Mouse (Mus musculus): Measurements from ENCODE around the gene Spag6l.
"Not testable (repeated sequence)": the region's sequence is repeated elsewhere in the genome, so short reads cannot be mapped to it uniquely, and the experiment has no call there.

Spag6l gene

GRCm38 (mm10) chr16:16828757-16829615 is at the start of gene Spag6l:
TSS of gene Spag6l (minus strand) at chr16:16829456.
- DNase-seq (ENCODE audit: low spot score), result peak; percentile 6

DNA sequence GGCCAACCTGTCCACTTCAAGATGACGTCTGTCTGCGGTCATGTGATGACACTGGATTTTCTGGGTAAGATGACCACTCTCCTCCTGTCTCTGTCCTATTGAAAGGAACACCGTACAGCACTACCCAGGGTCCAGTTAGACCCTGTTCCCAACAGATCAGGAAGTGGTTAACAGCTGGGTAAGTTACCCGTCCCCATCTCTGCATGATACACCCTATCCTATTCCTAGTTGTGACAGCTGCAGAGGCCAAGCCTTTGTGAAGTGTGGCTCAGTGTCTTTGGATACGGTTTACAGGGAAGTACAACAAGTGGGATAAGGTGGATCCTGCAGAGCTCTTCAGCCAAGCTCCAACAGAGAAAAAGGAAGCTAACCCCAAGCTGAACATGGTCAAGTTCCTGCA is 49.8 kb upstream of the Spag6l start:
- DNase-seq (ENCODE audit: low spot score), result no peak

DNA sequence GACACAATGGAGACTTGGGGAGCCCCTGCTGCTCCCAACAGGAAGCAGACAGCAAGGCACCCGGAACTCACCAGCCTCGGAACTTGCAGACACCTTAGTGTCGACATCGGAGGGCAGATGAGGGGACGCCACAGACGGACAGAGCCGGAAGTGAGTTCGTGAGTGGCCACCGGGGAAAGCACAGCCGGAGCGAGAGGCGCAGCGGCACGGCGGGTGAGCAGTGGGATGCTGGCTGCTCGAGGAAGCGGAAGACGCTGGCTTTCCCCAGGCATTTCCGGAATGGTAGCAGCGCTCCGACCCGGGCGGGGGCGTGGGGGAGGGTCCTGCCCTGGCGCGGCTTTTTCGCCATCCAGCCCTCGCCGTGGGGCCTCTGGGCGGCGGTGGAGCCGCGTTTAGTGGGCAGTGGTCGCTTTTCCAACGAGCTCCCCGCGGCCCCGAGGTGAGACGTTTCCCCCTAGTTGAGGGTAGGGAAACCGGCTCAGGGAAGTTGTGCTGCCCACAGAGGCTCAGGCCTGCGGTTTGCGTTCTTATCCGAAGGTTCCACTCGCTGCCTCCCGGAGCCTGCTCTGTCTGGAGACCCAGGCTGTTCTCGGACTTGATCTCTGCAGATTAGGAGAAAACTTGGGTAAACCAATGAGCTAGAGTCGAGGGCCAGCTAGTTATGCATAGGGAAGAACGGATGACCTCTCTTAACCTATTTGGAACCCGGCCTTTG is 41.5 kb upstream of the Spag6l start, which contains the start of the genes Top3b and Vpreb1:
TSS of gene Top3b (plus strand) at position 120 of the 715 bp plus-strand sequence.
TSS of gene Vpreb1 (minus strand) at position 227 of the 715 bp plus-strand sequence.
- DNase-seq (ENCODE audit: low spot score), result peak; percentile 79

- DNase-seq (ENCODE audit: low spot score), result no peak
These were observed 41.0 kb upstream of the Spag6l start for GRCm38 (mm10) chr16:16870241-16870616.

DNA sequence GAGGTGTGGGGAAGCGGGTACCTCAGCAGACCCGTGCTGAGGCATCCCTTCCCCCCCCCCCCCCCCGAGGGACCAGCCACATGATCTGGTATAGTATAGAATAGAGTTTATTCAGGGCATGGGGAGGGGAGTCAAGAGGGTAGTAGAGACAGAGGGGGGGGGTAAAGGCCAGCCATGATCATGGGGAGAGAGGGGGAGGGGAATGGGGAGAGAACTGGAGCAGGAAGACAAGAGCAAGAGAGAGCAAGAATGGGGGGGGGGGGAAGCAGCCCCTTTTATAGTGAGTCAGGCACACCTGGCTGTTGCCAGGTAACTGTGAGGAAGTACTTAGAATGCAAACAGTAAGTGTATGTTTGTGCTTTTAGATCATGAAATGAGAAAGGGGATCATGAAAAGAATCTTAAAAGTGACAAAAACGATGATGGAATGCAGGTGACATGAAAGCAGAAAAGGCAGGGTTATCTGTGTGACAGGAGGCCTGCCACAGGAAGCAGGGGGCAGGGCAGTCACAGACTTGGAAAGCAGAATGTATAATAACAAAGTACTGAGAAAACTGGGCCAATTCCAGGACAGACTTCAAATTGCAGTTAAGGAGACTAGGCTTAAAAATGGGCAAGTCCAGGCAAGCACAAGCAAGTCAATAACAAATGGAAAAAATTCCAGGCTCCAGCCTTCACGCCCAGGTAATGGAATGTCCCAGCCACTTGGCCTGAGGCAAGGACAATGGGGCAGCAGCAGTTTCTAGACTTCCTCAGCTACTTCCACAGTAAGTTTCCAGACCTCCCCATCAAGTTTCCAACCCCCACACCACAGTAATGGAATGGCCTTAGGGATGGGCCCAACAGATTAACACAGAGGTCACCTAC is 36.7 kb upstream of the Spag6l start:
- DNase-seq (ENCODE audit: low spot score), result no peak

DNA sequence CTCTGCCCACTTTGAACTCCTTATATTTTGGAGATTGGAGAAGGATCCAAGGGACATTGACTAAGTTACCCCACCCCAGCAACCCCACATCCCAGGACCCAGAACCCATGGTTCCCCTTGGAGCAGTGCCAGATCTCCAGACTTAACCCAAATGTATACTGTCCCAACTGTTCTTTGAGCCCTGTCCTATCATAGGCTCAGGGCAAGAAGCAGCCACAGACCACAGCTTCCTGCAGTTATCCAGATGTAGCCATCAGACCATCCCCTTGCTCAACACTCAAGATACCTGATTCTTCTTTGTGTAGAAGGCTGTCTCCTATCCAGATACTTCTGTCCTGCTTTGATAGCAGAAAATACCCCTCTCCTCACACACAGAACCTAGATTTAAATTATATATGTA is 36.0 kb upstream of the Spag6l start:
- no peak for DNase-seq (ENCODE audit: low spot score)

GRCm38 (mm10) chr16:16863978-16864377 is 34.7 kb upstream of the Spag6l start, which contains the start of gene Igll1:
TSS of gene Igll1 (minus strand) at chr16:16863985.
- DNase-seq (ENCODE audit: low spot score), result no peak

- no peak for DNase-seq (ENCODE audit: low spot score)
These were observed 33.0 kb upstream of the Spag6l start for GRCm38 (mm10) chr16:16862288-16862687.

DNA sequence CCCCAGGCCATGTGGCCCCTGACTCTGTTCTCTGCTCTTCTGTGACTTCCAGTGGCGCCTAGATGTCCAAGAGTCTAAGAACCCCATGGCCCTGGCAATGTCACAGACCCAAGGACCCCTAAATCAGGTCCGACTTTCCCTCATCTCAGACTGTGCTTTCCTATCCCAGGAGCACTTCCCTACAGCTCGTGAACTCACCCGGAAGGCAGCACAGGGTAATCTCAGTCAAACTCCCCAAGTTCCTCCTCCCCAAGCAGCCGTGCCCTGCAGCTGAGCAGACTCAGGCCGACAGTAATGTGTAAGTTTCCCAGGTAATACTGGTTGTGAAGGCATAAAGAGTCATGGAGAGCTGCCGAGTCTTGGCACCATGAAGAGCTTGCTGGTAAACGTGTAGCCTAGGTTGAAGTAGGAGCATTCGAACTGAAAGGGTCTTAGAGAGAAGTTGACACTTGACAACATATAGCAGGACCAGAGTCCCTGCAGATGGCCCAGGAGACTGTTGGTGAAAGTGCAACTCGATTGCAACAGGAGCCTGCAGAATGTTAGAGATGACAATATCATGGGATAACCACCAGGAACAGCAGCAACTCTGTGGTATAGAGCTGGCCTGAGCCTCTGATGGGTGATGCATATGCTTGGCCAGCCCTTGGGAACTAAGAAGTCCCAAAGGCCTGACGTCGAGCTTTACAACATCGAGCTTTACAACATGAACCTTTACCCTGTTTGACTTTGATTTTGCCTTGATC is 27.6 kb upstream of the Spag6l start:
- no peak for DNase-seq (ENCODE audit: low spot score)

- DNase-seq (ENCODE audit: low spot score), result not testable (repeated sequence)
These were observed 26.8 kb upstream of the Spag6l start for GRCm38 (mm10) chr16:16856054-16856453.

GRCm38 (mm10) chr16:16855541-16855940 is 26.3 kb upstream of the Spag6l start:
- no peak for DNase-seq (ENCODE audit: low spot score)

DNA sequence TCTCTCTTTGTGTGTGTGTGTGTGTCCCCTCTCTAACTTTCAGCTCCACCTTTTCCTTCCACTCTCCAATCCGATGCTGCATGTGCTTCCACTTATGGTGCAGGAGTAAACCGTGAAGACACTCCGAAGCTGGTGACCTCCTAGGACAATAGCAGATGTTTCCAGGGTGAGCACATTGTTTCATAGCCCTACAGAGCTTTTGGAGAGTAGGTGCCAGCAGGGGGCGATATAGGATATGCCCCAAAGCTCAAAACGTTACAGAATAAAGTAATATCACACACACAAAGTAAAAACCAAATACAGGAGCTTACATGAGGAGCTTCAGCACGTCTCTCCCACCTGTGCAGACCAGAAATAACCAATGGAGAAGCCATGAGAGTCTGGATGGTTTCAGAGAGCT is 25.6 kb upstream of the Spag6l start:
- DNase-seq (ENCODE audit: low spot score), result peak; percentile 23

- DNase-seq (ENCODE audit: low spot score), result no peak
These were observed 23.2 kb upstream of the Spag6l start for GRCm38 (mm10) chr16:16852411-16852810.

DNA sequence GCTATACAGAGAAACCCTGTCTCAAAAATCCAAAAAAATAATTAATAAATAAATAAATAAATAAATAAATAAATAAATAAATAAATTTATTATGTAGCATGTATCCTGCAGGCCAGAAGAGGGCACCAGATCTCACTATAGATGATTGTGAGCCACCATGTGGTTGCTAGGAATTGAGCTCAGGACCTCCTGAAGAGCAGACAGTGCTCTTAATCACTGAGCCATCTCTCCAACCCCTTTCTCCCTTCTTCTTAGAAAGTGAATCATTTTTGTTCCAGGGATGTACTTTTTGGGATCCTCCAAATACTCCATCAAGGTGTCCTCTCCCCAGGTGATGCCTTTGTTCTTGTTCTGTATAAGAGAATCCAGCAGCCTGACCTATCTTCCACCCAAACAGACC is 19.9 kb upstream of the Spag6l start:
- DNase-seq (ENCODE audit: low spot score), result no peak

DNA sequence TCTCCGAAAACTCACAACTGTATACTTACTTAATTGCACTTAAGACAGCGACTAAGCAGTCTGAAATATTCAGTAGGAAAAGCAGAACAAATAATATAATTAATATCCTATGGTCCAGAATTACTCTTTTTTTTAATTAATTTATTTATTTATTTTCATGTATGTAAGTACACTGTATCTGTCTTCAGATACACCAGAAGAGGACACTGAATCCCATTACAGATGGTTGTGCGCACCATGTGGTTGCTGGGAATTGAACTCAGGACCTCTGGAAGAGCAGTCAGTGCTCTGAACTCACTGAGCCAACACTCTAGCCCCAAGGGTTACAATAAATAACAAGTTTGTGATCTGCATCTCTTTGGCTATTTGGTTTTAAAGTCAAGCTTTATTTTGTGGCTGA is 415 bp upstream of the Spag6l start:
- no peak for DNase-seq (ENCODE audit: low spot score)

DNA sequence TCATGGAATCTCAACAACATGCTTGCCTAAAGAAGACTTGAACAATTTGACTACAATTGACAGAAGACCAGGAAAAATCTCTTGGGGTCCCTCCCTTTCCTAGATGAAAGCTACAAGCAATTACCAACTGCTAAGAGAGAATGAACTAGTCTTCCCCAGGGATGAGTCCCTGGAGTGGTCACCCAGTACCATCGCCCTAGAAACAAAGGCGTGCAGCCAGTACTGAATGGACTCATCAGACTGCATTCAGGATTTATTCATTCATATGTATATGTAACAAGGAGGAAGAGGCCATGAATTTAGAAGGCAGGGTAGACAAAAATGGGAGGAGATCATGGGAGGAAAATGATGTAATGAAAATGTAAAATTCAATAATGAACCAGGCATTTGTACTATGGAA is 3.0 kb downstream of the Spag6l start:
- DNase-seq (ENCODE audit: low spot score), result no peak

DNA sequence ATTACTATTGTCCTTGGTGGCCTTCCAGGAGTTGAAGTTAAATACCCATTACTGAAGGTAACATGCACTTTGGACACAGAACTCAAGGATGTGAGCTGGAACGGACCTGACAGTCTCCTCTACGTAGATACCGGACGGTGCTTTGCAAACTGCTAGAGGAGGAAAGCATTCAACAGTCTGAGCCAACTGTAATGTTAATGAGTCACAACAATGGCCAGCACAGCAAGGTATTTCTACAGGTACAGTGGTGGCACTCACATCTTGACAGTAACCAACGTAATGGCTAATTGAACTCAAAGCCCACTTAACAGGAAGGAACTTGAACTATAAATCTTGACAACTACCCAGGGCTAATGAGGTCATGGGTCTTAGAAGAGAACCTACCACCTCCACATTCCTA is 3.8 kb downstream of the Spag6l start:
- no peak for DNase-seq (ENCODE audit: low spot score)

GRCm38 (mm10) chr16:16806325-16806724 is 22.9 kb downstream of the Spag6l start:
- DNase-seq (ENCODE audit: low spot score), result no peak

Measured in ovary, postnatal 14 days (tissue).